Mouse (Mus musculus) embryonic facial prominence, embryonic 11.5 days (tissue): ENCODE results near the gene Trmt10a. TPM values are rescaled to one million over a fixed set of nuclear protein-coding genes. Genes with fewer than 3 reads are reported as not detected.

Experiments used
- ATAC-seq: fragments of 200-750 bp; cut with Nextera tagmentation; replicated peaks from 2 replicates; pipeline ENCODE4 v1.8.0; 2017; ENCODE audit warnings: low read depth; ENCODE audit not compliant: insufficient number of reproducible peaks, low FRiP score, low TSS enrichment
- DNase-seq: peaks from one replicate; pipeline ENCODE4 v3.0.0-alpha.2; 2015; ENCODE audit warnings: low spot score
- H3K27ac ChIP-seq: fragments of 300-500 bp; sonication (generic); replicated peaks from 2 replicates; pipeline ENCODE4 v1.5.1; 2014; ENCODE audit warnings: mild to moderate bottlenecking, low read depth, low read length, control low read depth
- H3K27me3 ChIP-seq: fragments of 300-500 bp; sonication (generic); 2 replicates; pipeline ENCODE4 v1.6.1; 2014; ENCODE audit warnings: mild to moderate bottlenecking, low read length, moderate library complexity, mixed read lengths; ENCODE audit not compliant: control insufficient read depth, insufficient read depth
- H3K36me3 ChIP-seq: fragments of 300-500 bp; sonication (generic); replicated peaks from 2 replicates; pipeline ENCODE4 v1.6.1; 2014; ENCODE audit warnings: low read depth, mild to moderate bottlenecking, low read length, moderate library complexity, mixed read lengths; ENCODE audit not compliant: control insufficient read depth, insufficient read depth
- H3K4me1 ChIP-seq: fragments of 300-500 bp; sonication (generic); 2 replicates; pipeline ENCODE4 v1.6.1; 2014; ENCODE audit warnings: low read length, mixed read lengths; ENCODE audit not compliant: control insufficient read depth, insufficient read depth
- H3K4me2 ChIP-seq: fragments of 300-500 bp; sonication (generic); 2 replicates; pipeline ENCODE4 v1.6.1; 2014; ENCODE audit warnings: low read depth, mild to moderate bottlenecking, control low read depth, low read length, moderate library complexity
- H3K4me3 ChIP-seq: fragments of 300-500 bp; sonication (generic); 2 replicates; pipeline ENCODE4 v1.5.1; 2014; ENCODE audit warnings: low read depth, low read length, control low read depth
- H3K9ac ChIP-seq: fragments of 300-500 bp; sonication (generic); replicated peaks from 2 replicates; pipeline ENCODE4 v1.6.1; 2014; ENCODE audit warnings: mild to moderate bottlenecking, control low read depth, low read length
- H3K9me3 ChIP-seq: fragments of 300-500 bp; sonication (generic); replicated peaks from 2 replicates; pipeline ENCODE4 v1.6.1; 2016; ENCODE audit warnings: mild to moderate bottlenecking, low read length, inconsistent platforms, mixed read lengths; ENCODE audit not compliant: control insufficient read depth
- WGBS: fragments of 180-500 bp; shearing (Covaris S2); extraction: QIAGEN DNeasy Blood & Tissue Kit; methylation state at CpG from one replicate; pipeline ENCODE4 v1.1.7; 2014; 5-methylcytosine and 5-hydroxymethylcytosine counted together
- polyA plus RNA-seq: library from polyadenylated mRNA; unstranded; fragments of >200 nt; fragmentation: Nextera tagmentation; extraction: Ambion mirVana; gene quantifications from 2 replicates; pipeline ENCODE4 v1.2.1, GENCODE M21; 2014

Gene Trmt10a
- polyA plus RNA-seq, 1 experiment from 2014 or later, result 17.2 TPM

DNA sequence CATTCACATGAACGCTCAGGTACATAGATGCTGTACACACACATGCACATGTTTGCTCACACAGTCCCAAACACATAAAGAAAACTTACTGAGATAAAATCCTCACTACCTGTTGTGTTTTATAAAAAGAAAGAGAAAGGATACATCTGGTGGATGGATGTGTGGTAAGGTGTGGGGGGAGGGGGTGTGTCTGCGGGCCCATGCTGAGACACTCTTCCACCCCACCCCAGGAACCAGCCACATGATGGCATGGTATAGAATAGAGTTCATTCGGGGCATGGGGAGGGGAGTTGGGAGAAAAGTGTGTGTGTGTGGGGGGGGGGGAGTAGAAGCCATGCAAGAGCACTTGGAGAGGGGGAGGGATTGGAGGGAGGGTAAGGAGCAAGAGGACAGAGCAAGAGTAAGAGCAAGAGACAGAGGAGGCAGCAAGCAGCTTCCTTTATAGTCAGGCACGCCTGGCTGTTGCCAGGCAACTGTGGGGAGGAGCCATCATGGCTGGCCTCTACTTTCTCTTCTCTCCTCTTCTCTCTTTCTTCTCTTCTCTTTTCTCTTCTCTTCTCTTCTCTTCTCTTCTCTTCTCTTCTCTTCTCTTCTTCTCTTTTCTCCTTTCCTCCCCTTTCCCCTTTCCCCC lies 19.4 kb downstream of the Trmt10a start:
- WGBS, result 63% methylated on average over 4 of the region's 4 CpGs
- no peak overlapping the region for H3K27ac ChIP-seq
- ATAC-seq, result no peak

GRCm38 (mm10) chr3:138173291-138173690 lies 30.0 kb downstream of the Trmt10a start:
- DNase-seq (no peak), ATAC-seq (no peak)
- no peak overlapping the region for H3K4me3 ChIP-seq
- H3K4me1 ChIP-seq, result no peaks in the 10 kb centered on the region
- no peaks in the 10 kb centered on the region for H3K9me3 ChIP-seq
- H3K9ac ChIP-seq, result no peak overlapping the region
- H3K27me3 ChIP-seq, result no peaks in the 10 kb centered on the region
- H3K36me3 ChIP-seq, result no peaks in the 10 kb centered on the region
- WGBS, result 76% methylated on average over 10 of the region's 10 CpGs
- no peak overlapping the region for H3K4me2 ChIP-seq
- no peak overlapping the region for H3K27ac ChIP-seq

More for the DNA sequence above, 19.4 kb downstream of the Trmt10a start:
- Histone ChIP-seq H3K4me2 (no peak overlapping the region), H3K4me1 (no peaks in the 10 kb centered on the region), H3K27me3 (no peaks in the 10 kb centered on the region), H3K4me3 (no peak overlapping the region), H3K9ac (no peak overlapping the region), H3K36me3 (no peaks in the 10 kb centered on the region), H3K9me3 (no peaks in the 10 kb centered on the region)
- peak; percentile 8 for DNase-seq

DNA sequence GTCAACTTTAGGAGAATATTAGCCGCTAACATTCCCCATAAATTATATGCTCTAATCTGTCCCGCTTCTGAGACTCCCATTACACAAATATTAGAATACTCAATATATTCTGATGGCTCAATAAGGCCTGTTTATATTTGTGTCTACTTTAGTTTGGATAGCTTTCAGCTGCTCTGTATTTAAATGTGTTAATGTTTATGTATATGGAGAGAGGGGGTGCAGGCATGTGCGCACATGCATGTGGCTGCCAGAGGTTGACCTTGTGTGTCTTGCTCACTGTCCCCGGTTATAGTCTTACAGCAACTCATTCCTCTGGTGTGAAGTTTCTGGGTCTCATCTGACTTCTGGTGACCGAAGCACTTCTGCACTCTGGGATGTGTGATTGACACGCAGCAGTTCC lies 32.3 kb downstream of the Trmt10a start:
- ATAC-seq, result no peak
- Histone ChIP-seq H3K9ac (no peak overlapping the region), H3K4me1 (no peaks in the 10 kb centered on the region), H3K27me3 (no peaks in the 10 kb centered on the region), H3K27ac (no peak overlapping the region), H3K4me2 (no peak overlapping the region), H3K9me3 (no peaks in the 10 kb centered on the region), H3K36me3 (no peaks in the 10 kb centered on the region), H3K4me3 (no peak overlapping the region)
- DNase-seq, result no peak
- 83% methylated on average over 6 of the region's 6 CpGs for WGBS

GRCm38 (mm10) chr3:138182019-138182418 lies 38.8 kb downstream of the Trmt10a start:
- H3K27ac ChIP-seq, result no peak overlapping the region
- no peak overlapping the region for H3K4me2 ChIP-seq
- no peak overlapping the region for H3K4me3 ChIP-seq
- H3K9me3 ChIP-seq, result no peaks in the 10 kb centered on the region
- no peaks in the 10 kb centered on the region for H3K27me3 ChIP-seq
- no peak for DNase-seq
- 83% methylated on average over 2 of the region's 2 CpGs for WGBS
- H3K36me3 ChIP-seq, result no peaks in the 10 kb centered on the region
- ATAC-seq, result no peak
- H3K4me1 ChIP-seq, result no peaks in the 10 kb centered on the region
- no peak overlapping the region for H3K9ac ChIP-seq

GRCm38 (mm10) chr3:138183371-138183770 lies 40.1 kb downstream of the Trmt10a start:
- no peak overlapping the region for H3K4me3 ChIP-seq
- ATAC-seq, result no peak
- H3K4me1 ChIP-seq, result no peaks in the 10 kb centered on the region
- no peak for DNase-seq
- no peaks in the 10 kb centered on the region for H3K36me3 ChIP-seq
- WGBS, result 93% methylated on average over 7 of the region's 7 CpGs
- H3K9me3 ChIP-seq, result no peaks in the 10 kb centered on the region
- no peaks in the 10 kb centered on the region for H3K27me3 ChIP-seq
- no peak overlapping the region for H3K4me2 ChIP-seq
- H3K27ac ChIP-seq, result no peak overlapping the region
- no peak overlapping the region for H3K9ac ChIP-seq

- DNase-seq (peak; percentile 6), ATAC-seq (no peak)
- Histone ChIP-seq H3K27ac (no peak overlapping the region), H3K4me3 (no peak overlapping the region), H3K9me3 (no peaks in the 10 kb centered on the region), H3K4me2 (no peak overlapping the region), H3K27me3 (no peaks in the 10 kb centered on the region), H3K4me1 (no peaks in the 10 kb centered on the region), H3K36me3 (no peaks in the 10 kb centered on the region), H3K9ac (no peak overlapping the region)
- 71% methylated on average over 4 of the region's 4 CpGs for WGBS
Observed at GRCm38 (mm10) chr3:138185290-138185689, 42.0 kb downstream of the Trmt10a start.

- H3K4me3 ChIP-seq, result no peak overlapping the region
- ATAC-seq (0 out of 2 replicates have a peak, but pooled peaks have one; percentile 34), DNase-seq (peak; percentile 19)
- H3K4me1 ChIP-seq, result no peaks in the 10 kb centered on the region
- H3K36me3 ChIP-seq, result no peaks in the 10 kb centered on the region
- H3K9ac ChIP-seq, result no peak overlapping the region
- 88% methylated on average over 26 of the region's 26 CpGs for WGBS
- no peaks in the 10 kb centered on the region for H3K27me3 ChIP-seq
- no peaks in the 10 kb centered on the region for H3K9me3 ChIP-seq
- H3K4me2 ChIP-seq, result no peak overlapping the region
- no peak overlapping the region for H3K27ac ChIP-seq
Observed at GRCm38 (mm10) chr3:138185995-138186930, 43.0 kb downstream of the Trmt10a start.

DNA sequence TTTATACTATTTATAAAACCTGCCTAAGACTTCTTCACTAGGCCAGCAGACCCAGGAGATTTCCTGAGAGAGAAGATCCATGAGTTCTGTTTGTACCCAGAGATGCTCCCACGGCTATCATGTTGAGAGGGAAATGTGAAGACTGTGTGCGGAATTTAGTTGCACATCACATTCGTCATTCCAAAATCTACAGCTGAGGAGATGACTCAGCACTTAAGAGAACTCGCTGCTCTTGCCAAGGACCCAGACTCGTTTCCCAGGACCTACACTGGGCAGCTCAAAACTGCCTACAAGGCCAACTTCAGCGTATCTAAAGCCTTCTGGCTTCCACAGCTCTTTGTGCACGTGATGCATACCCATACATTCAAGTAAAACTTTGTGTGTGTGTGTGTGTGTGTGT lies 49.0 kb downstream of the Trmt10a start:
- Histone ChIP-seq H3K9ac (no peak overlapping the region), H3K4me2 (no peak overlapping the region), H3K27ac (no peak overlapping the region), H3K36me3 (no peaks in the 10 kb centered on the region), H3K27me3 (no peaks in the 10 kb centered on the region), H3K9me3 (no peaks in the 10 kb centered on the region), H3K4me1 (0 out of 2 replicates have a peak, but pooled peaks cover 3% of the 10 kb centered on the region), H3K4me3 (no peak overlapping the region)
- 85% methylated on average over 7 of the region's 7 CpGs for WGBS
- ATAC-seq (no peak), DNase-seq (no peak)
